Mouse (Mus musculus) limb, embryonic 13.5 days (tissue): ENCODE measurements around the gene L1cam. TPM values are rescaled to one million over a fixed set of nuclear protein-coding genes. Genes with fewer than 3 reads are reported as not detected.

Experiments used
- ATAC-seq: fragments of 200-750 bp; cut with Nextera tagmentation; 2 replicates; pipeline ENCODE4 v1.8.0; 2017; ENCODE audit warnings: low read depth, moderate number of reproducible peaks, moderate TSS enrichment; ENCODE audit not compliant: low FRiP score
- H3K27ac ChIP-seq: fragments of 300-500 bp; sonication (generic); 2 replicates; pipeline ENCODE4 v1.5.1; 2015; ENCODE audit warnings: inconsistent platforms, mild to moderate bottlenecking, moderate library complexity
- H3K27me3 ChIP-seq: fragments of 300-500 bp; sonication (generic); 2 replicates; pipeline ENCODE4 v1.6.1; 2015; ENCODE audit warnings: mild to moderate bottlenecking, inconsistent platforms
- H3K36me3 ChIP-seq: fragments of 300-500 bp; sonication (generic); 2 replicates; pipeline ENCODE4 v1.6.1; 2015; ENCODE audit warnings: inconsistent platforms, mild to moderate bottlenecking, moderate library complexity
- H3K4me1 ChIP-seq: fragments of 300-500 bp; sonication (generic); 2 replicates; pipeline ENCODE4 v1.6.1; 2015; ENCODE audit warnings: inconsistent platforms
- H3K4me2 ChIP-seq: fragments of 300-500 bp; sonication (generic); replicated peaks from 2 replicates; pipeline ENCODE4 v1.6.1; 2015; ENCODE audit warnings: inconsistent platforms, mild to moderate bottlenecking, moderate library complexity
- H3K4me3 ChIP-seq: fragments of 300-500 bp; sonication (generic); 2 replicates; pipeline ENCODE4 v1.5.1; 2015; ENCODE audit warnings: moderate library complexity, mild to moderate bottlenecking, inconsistent platforms
- H3K9ac ChIP-seq: fragments of 300-500 bp; sonication (generic); 2 replicates; pipeline ENCODE4 v1.6.1; 2015; ENCODE audit warnings: mild to moderate bottlenecking, inconsistent platforms
- H3K9me3 ChIP-seq: fragments of 300-500 bp; sonication (generic); 2 replicates; pipeline ENCODE4 v1.6.1; 2016; ENCODE audit warnings: inconsistent platforms
- WGBS: fragments of 180-500 bp; shearing (Covaris S2); methylation state at CpG from one replicate; pipeline ENCODE4 v1.1.7; 2015; 5-methylcytosine and 5-hydroxymethylcytosine counted together
- polyA plus RNA-seq: library from polyadenylated mRNA; unstranded; fragments of >200 nt; fragmentation: Nextera tagmentation; extraction: Ambion mirVana; gene quantifications from 2 replicates; pipeline ENCODE4 v1.2.1, GENCODE M21; 2015

The L1cam gene
- polyA plus RNA-seq, 1 experiment from 2014 or later = 2.0 TPM

GRCm38 (mm10) chrX:73816596-73817314 lies 79.2 kb downstream of the L1cam start:
- ATAC-seq = no peak
- WGBS = 69% methylated on average over 3 of the region's 3 CpGs
- Histone ChIP-seq H3K27ac (no peak overlapping the region), H3K27me3 (peaks cover 2% of the 10 kb centered on the region; the same call in 1 of the 2 replicates), H3K36me3 (no peaks in the 10 kb centered on the region), H3K4me2 (no peak overlapping the region), H3K9ac (no peak overlapping the region), H3K4me1 (no peaks in the 10 kb centered on the region), H3K4me3 (no peak overlapping the region), H3K9me3 (no peaks in the 10 kb centered on the region)

- Histone ChIP-seq H3K9me3 (no peaks in the 10 kb centered on the region), H3K36me3 (no peaks in the 10 kb centered on the region), H3K4me2 (peak overlapping the region; percentile 53), H3K4me1 (no peaks in the 10 kb centered on the region), H3K27ac (no peak overlapping the region), H3K4me3 (peak overlapping the region; percentile 38), H3K27me3 (peaks cover 2% of the 10 kb centered on the region; the same call in 1 of the 2 replicates), H3K9ac (peak overlapping the region; percentile 65)
- 4% methylated on average over 14 of the region's 14 CpGs for WGBS
- ATAC-seq = peak; percentile 64; the same call in 1 of the 2 replicates
These were observed 80.8 kb downstream of the L1cam start for GRCm38 (mm10) chrX:73815072-73815471.

GRCm38 (mm10) chrX:73805814-73806213 lies 90.1 kb downstream of the L1cam start:
- no peaks in the 10 kb centered on the region for H3K36me3 ChIP-seq
- no peak overlapping the region for H3K9ac ChIP-seq
- no peaks in the 10 kb centered on the region; the same call in 1 of the 2 replicates for H3K27me3 ChIP-seq
- no peak overlapping the region for H3K4me3 ChIP-seq
- no peak overlapping the region for H3K4me2 ChIP-seq
- no peak overlapping the region for H3K27ac ChIP-seq
- 39% methylated on average over 1 of the region's 1 CpGs for WGBS
- ATAC-seq = no peak
- H3K4me1 ChIP-seq = no peaks in the 10 kb centered on the region
- no peaks in the 10 kb centered on the region for H3K9me3 ChIP-seq

Other genes starting within 250 kb of the L1cam start
- gene Pnck, start 236.0 kb downstream of the L1cam start, polyA plus RNA-seq = 21.7 TPM in 2 replicates
- 8.3 and 8.8 TPM in 2 replicates for gene Slc6a8, start 223.0 kb downstream of the L1cam start, polyA plus RNA-seq
- gene Bcap31, start 179.9 kb downstream of the L1cam start, polyA plus RNA-seq = 211 and 215 TPM in 2 replicates
- gene Abcd1, start 179.5 kb downstream of the L1cam start, polyA plus RNA-seq = 16.1 and 17.1 TPM in 2 replicates
- gene Plxnb3, start 139.0 kb downstream of the L1cam start, polyA plus RNA-seq = 0.37 and 0.48 TPM in 2 replicates
- gene Srpk3, start 121.7 kb downstream of the L1cam start, polyA plus RNA-seq = 23.8 and 25.7 TPM in 2 replicates
- gene Idh3g, start 109.2 kb downstream of the L1cam start, polyA plus RNA-seq = 200 and 206 TPM in 2 replicates
- gene Ssr4, start 109.1 kb downstream of the L1cam start, polyA plus RNA-seq = 182 TPM in 2 replicates
- gene Pdzd4, start 71.1 kb downstream of the L1cam start, polyA plus RNA-seq = 1.2 and 1.6 TPM in 2 replicates
- gene Avpr2, start 4.0 kb downstream of the L1cam start, polyA plus RNA-seq = 0.05 and 0.13 TPM in 2 replicates
- gene Arhgap4, start 25.8 kb upstream of the L1cam start, polyA plus RNA-seq = 3.0 and 3.9 TPM in 2 replicates
- 138 and 139 TPM in 2 replicates for gene Naa10, start 25.8 kb upstream of the L1cam start, polyA plus RNA-seq
- 29.7 and 32.3 TPM in 2 replicates for gene Renbp, start 34.7 kb upstream of the L1cam start, polyA plus RNA-seq
- 62.0 and 64.6 TPM in 2 replicates for gene Hcfc1, start 70.3 kb upstream of the L1cam start, polyA plus RNA-seq
- gene Irak1, start 127.8 kb upstream of the L1cam start, polyA plus RNA-seq = 54.3 and 60.5 TPM in 2 replicates
- gene Opn1mw, start 231.4 kb upstream of the L1cam start, polyA plus RNA-seq = not detected in 2 replicates
- gene Mecp2, start 239.3 kb upstream of the L1cam start, polyA plus RNA-seq = 12.5 and 12.8 TPM in 2 replicates